Mouse (Mus musculus): ENCODE results near the gene Hspa4. TPM values are rescaled to one million over a fixed set of nuclear protein-coding genes. Genes with fewer than 3 reads are reported as not detected.
A peak's percentile ranks its signal among the peaks of the same experiment; 100 is the strongest.
"Not testable (repeated sequence)": the region's sequence is repeated elsewhere in the genome, so short reads cannot be mapped to it uniquely, and the experiment has no call there.

Hspa4 gene
- total RNA-seq (2021) = 100 to 1,000 TPM; 165 to 179 TPM
- long read RNA-seq, experiment 1, full-length matches to known transcripts = 21 of 43 reads
- long read RNA-seq, experiment 1, partial matches to known transcripts = 7 of 43 reads
- long read RNA-seq, experiment 1, other reads (novel, unspliced or antisense) = 15 of 43 reads
- long read RNA-seq, experiment 2, full-length matches to known transcripts = 36 of 62 reads
- long read RNA-seq, experiment 2, partial matches to known transcripts = 1 of 62 reads
- long read RNA-seq, experiment 2, other reads (novel, unspliced or antisense) = 25 of 62 reads

GRCm38 (mm10) chr11:53300330-53301166 lies at the start of gene Hspa4:
Hspa4 (minus strand) TSS chr11:53300457.
- TF ChIP-seq CTCF (conservative IDR thresholded peaks at IDR 0.05) = peak; percentile 32; the same call in 1 of the 2 replicates
- peak within 1 kb of the TSS; percentile 98 for H3K27ac ChIP-seq
- peak; percentile 99 to 100 for DNase-seq (ENCODE audit: low spot score in 2 of 2)
- peak within 1 kb of the TSS; percentile 100 for H3K4me3 ChIP-seq

GRCm38 (mm10) chr11:53345738-53346137 lies 45.5 kb upstream of the Hspa4 start:
- DNase-seq (ENCODE audit: low spot score in 2 of 2) = no peak
- no peak overlapping the region for H3K4me3 ChIP-seq
- peak overlapping the region; percentile 79 for H3K27ac ChIP-seq
- no peak for TF ChIP-seq CTCF (conservative IDR thresholded peaks at IDR 0.05)

- no peak overlapping the region for H3K4me3 ChIP-seq
- DNase-seq (ENCODE audit: low spot score in 2 of 2) = peak; percentile 46 to 64
- peak overlapping the region; percentile 79 for H3K27ac ChIP-seq
- no peak for TF ChIP-seq CTCF (conservative IDR thresholded peaks at IDR 0.05)
Measured at GRCm38 (mm10) chr11:53345328-53345727, 45.1 kb upstream of the Hspa4 start.

- no peak for TF ChIP-seq CTCF (conservative IDR thresholded peaks at IDR 0.05)
- H3K4me3 ChIP-seq = no peak overlapping the region
- no peak overlapping the region for H3K27ac ChIP-seq
- DNase-seq (ENCODE audit: low spot score in 2 of 2) = no peak
Measured at GRCm38 (mm10) chr11:53342711-53343110, 42.5 kb upstream of the Hspa4 start.

GRCm38 (mm10) chr11:53341019-53341418 lies 40.8 kb upstream of the Hspa4 start:
- DNase-seq (ENCODE audit: low spot score in 2 of 2) = not testable (repeated sequence)

GRCm38 (mm10) chr11:53337684-53338083 lies 37.4 kb upstream of the Hspa4 start:
- H3K4me3 ChIP-seq = no peak overlapping the region
- H3K27ac ChIP-seq = no peak overlapping the region
- no peak for TF ChIP-seq CTCF (conservative IDR thresholded peaks at IDR 0.05)
- DNase-seq (ENCODE audit: low spot score in 2 of 2) = no peak

More at GRCm38 (mm10) chr11:53341019-53341418, 40.8 kb upstream of the Hspa4 start:
- not testable (repeated sequence) for H3K4me3 ChIP-seq, H3K27ac ChIP-seq

GRCm38 (mm10) chr11:53336924-53337323 lies 36.7 kb upstream of the Hspa4 start:
- Histone ChIP-seq H3K27ac (no peak overlapping the region), H3K4me3 (no peak overlapping the region)
- TF ChIP-seq CTCF (conservative IDR thresholded peaks at IDR 0.05) = no peak
- DNase-seq (ENCODE audit: low spot score in 2 of 2) = no peak

GRCm38 (mm10) chr11:53336182-53336571 lies 35.9 kb upstream of the Hspa4 start:
- no peak for DNase-seq (ENCODE audit: low spot score in 2 of 2)
- Histone ChIP-seq H3K4me3 (no peak overlapping the region), H3K27ac (no peak overlapping the region)
- no peak for TF ChIP-seq CTCF (conservative IDR thresholded peaks at IDR 0.05)

- no peak overlapping the region for H3K27ac ChIP-seq
- no peak overlapping the region for H3K4me3 ChIP-seq
- no peak for DNase-seq (ENCODE audit: low spot score in 2 of 2)
- TF ChIP-seq CTCF (conservative IDR thresholded peaks at IDR 0.05) = no peak
Measured at GRCm38 (mm10) chr11:53335505-53336181, 35.4 kb upstream of the Hspa4 start.

- DNase-seq (ENCODE audit: low spot score in 2 of 2) = no peak
- no peak overlapping the region for H3K4me3 ChIP-seq
- H3K27ac ChIP-seq = no peak overlapping the region
- TF ChIP-seq CTCF (conservative IDR thresholded peaks at IDR 0.05) = no peak
Measured at GRCm38 (mm10) chr11:53332076-53332680, 31.9 kb upstream of the Hspa4 start.

GRCm38 (mm10) chr11:53331121-53331520 lies 30.9 kb upstream of the Hspa4 start:
- no peak for DNase-seq (ENCODE audit: low spot score in 2 of 2)
- H3K4me3 ChIP-seq = no peak overlapping the region
- no peak overlapping the region for H3K27ac ChIP-seq
- no peak for TF ChIP-seq CTCF (conservative IDR thresholded peaks at IDR 0.05)

GRCm38 (mm10) chr11:53330325-53330724 lies 30.1 kb upstream of the Hspa4 start:
- TF ChIP-seq CTCF (conservative IDR thresholded peaks at IDR 0.05) = no peak
- Histone ChIP-seq H3K4me3 (no peak overlapping the region), H3K27ac (no peak overlapping the region)
- DNase-seq (ENCODE audit: low spot score in 2 of 2) = no peak
